Mouse (Mus musculus) embryonic fibroblast, embryonic 13.5 days (primary cell): ENCODE results near the gene Slc4a4.

Experiments
- CTCF ChIP-seq: IDR thresholded peaks from 2 replicates; pipeline ENCODE4 v1.5.1; 2011; ENCODE audit warnings: mild to moderate bottlenecking, control low read depth, low read length, moderate library complexity, borderline replicate concordance; ENCODE audit not compliant: insufficient read depth
- POLR2A ChIP-seq: IDR thresholded peaks from 2 replicates; pipeline ENCODE4 v1.6.1; 2011; ENCODE audit warnings: low read depth, mild to moderate bottlenecking, control low read depth, low read length, moderate library complexity

GRCm38 (mm10) chr5:88904841-88905240, 18.2 kb downstream of the Slc4a4 start:
- no peak for TF ChIP-seq CTCF
- TF ChIP-seq POLR2A, result no peak
